Mouse (Mus musculus): ENCODE results near the gene Sema4b.

DNA sequence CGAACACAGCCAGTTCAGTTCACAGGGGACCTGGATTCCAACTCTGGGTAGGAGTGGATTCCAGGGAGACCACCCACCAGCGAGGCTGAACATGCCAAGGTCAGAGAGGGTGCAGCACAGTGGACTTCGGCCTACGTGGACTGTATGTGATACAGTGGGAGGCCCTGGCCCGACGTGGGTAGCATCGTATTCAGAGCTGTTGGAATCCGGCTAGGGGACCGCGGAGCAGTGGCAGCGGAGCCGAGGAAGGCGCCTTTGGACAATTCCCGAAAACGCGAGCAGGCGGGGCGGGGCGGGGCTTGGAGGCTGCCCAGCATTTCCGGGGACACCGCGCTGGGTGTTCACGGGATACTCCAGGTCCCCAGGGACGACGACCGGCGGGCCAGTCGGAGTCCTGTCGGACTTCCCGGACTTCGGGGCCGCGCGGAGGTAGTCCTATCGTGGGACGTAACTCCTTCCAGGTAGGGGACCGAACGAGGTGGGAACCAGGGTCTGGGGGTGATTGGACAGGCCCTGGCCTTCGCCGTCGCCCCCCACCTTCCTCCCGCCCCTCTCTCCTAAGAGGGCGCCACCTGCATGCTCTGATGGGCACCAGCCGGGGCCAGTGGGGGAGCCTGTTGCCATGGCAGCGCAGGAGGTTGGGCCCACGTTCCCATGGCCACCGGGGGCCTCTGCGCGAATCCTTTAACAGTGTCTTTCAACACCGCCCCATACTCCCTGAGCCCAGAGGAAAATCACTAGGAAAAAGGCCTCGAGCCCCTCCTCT is at the start of gene Sema4b:
- TF ChIP-seq CTCF (IDR thresholded peaks at IDR 0.05) (peak; percentile 35), POLR2A (IDR thresholded peaks at IDR 0.05; ENCODE audit: insufficient read depth, low read depth, low read length) (peak; percentile 33; the same call in 1 of the 2 replicates)
